In the genomic region with DNA sequence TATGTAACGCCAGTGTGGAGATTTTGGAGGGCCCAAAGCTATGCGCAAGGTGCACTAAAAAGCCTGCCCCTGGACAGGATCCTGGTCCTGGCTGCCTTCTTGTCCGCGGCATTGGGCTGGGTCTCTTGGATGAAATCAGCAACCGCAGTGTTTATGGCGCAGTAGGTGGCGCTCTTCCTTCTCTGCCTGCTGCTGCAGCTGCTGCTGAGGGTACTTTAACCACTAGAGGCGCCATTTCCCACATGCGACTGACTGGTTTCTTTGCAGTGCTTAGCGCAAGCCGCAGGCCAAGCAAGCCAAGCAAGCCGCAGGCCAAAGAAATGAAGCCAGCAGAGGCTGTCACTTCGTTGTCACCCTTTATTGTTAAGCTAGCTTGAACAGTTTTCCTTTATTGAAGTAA, we compare ENCODE assay signal across 8 mouse cellular contexts. TPM values are rescaled to one million over a fixed set of nuclear protein-coding genes. Genes with fewer than 3 reads are reported as not detected.
DNase-seq lines count a peak whose midpoint lies in the region; ATAC-seq and TF ChIP-seq lines count a peak whose summit lies in the region.

No protein-coding gene starts in this region.

- no peaks in the 10 kb centered on the region for H3K27me3 ChIP-seq in embryonic facial prominence, embryonic 15.5 days
- H3K27me3 ChIP-seq in limb, embryonic 15.5 days: no peaks in the 10 kb centered on the region
- no peaks in the 10 kb centered on the region for H3K27me3 ChIP-seq in midbrain, postnatal 0 days (ENCODE audit: insufficient read depth, low read length)

- no peak overlapping the region for H3K27ac ChIP-seq in bone marrow macrophage, adult 2 months (ENCODE audit: insufficient read depth, low read depth, low read length)
- no peak overlapping the region for H3K27ac ChIP-seq in embryonic facial prominence, embryonic 15.5 days (replicated peaks)
- no peak overlapping the region for H3K27ac ChIP-seq in limb, embryonic 15.5 days
- H3K27ac ChIP-seq in midbrain, postnatal 0 days (ENCODE audit: low read depth, low read length): no peak overlapping the region

- peaks cover 24% of the 10 kb centered on the region for H3K4me1 ChIP-seq in bone marrow macrophage, adult 2 months (ENCODE audit: control insufficient read depth, insufficient read depth, low read length)
- H3K4me1 ChIP-seq in embryonic facial prominence, embryonic 15.5 days: peaks cover 27% of the 10 kb centered on the region
- peaks cover 34% of the 10 kb centered on the region for H3K4me1 ChIP-seq in limb, embryonic 15.5 days
- H3K4me1 ChIP-seq in midbrain, postnatal 0 days (ENCODE audit: insufficient read depth, low read length): peaks cover 13% of the 10 kb centered on the region

- H3K36me3 ChIP-seq in embryonic facial prominence, embryonic 15.5 days: peaks cover 37% of the 10 kb centered on the region
- peaks cover 42% of the 10 kb centered on the region for H3K36me3 ChIP-seq in limb, embryonic 15.5 days
- peaks cover 36% of the 10 kb centered on the region for H3K36me3 ChIP-seq in midbrain, postnatal 0 days (ENCODE audit: insufficient read depth, low read length)

- peak overlapping the region; percentile 100 for H3K4me3 ChIP-seq in bone marrow macrophage, adult 2 months (ENCODE audit: insufficient read depth, low read length)
- H3K4me3 ChIP-seq in embryonic facial prominence, embryonic 15.5 days (replicated peaks): peak overlapping the region; percentile 95
- peak overlapping the region; percentile 100 for H3K4me3 ChIP-seq in limb, embryonic 15.5 days
- peak overlapping the region; percentile 99 for H3K4me3 ChIP-seq in midbrain, postnatal 0 days (ENCODE audit: low read depth, low read length)

- WGBS in embryonic facial prominence, embryonic 15.5 days: 1% methylated on average over 13 of the region's 13 CpGs
- WGBS in limb, embryonic 15.5 days: 1% methylated on average over 13 of the region's 13 CpGs
- 0% methylated on average over 13 of the region's 13 CpGs for WGBS in midbrain, postnatal 0 days

- H3K9ac ChIP-seq in embryonic facial prominence, embryonic 15.5 days: no peak overlapping the region
- no peak overlapping the region for H3K9ac ChIP-seq in limb, embryonic 15.5 days
- peak overlapping the region; percentile 91 for H3K9ac ChIP-seq in midbrain, postnatal 0 days (replicated peaks; ENCODE audit: low read length, poor library complexity, severe bottlenecking)

- no peak for ATAC-seq in embryonic facial prominence, embryonic 15.5 days (ENCODE audit: insufficient number of reproducible peaks, low FRiP score, low TSS enrichment, low read depth)
- no peak for ATAC-seq in limb, embryonic 15.5 days (ENCODE audit: insufficient number of reproducible peaks, low FRiP score, low TSS enrichment, low read depth)
- ATAC-seq in midbrain, postnatal 0 days (ENCODE audit: low FRiP score): peak; percentile 45

- H3K9me3 ChIP-seq in embryonic facial prominence, embryonic 15.5 days (replicated peaks): no peaks in the 10 kb centered on the region
- H3K9me3 ChIP-seq in limb, embryonic 15.5 days: no peaks in the 10 kb centered on the region
- H3K9me3 ChIP-seq in midbrain, postnatal 0 days (ENCODE audit: low read length): no peaks in the 10 kb centered on the region

- DNase-seq in B cell, adult 2 months: peak; percentile 89 to 90
- DNase-seq in heart, adult 9 months (ENCODE audit: low spot score in 2 of 2): peak; percentile 90 to 96
- peak; percentile 98 for DNase-seq in kidney, adult 9 months
- peak; percentile 98 for DNase-seq in midbrain, postnatal 0 days (ENCODE audit: low spot score)
- peak; percentile 83 to 94 for DNase-seq in spleen, postnatal 10 days (ENCODE audit: low spot score in 2 of 2)

- peak overlapping the region; percentile 86 for H3K4me2 ChIP-seq in embryonic facial prominence, embryonic 15.5 days (replicated peaks)
- H3K4me2 ChIP-seq in limb, embryonic 15.5 days: peak overlapping the region; percentile 90
- H3K4me2 ChIP-seq in midbrain, postnatal 0 days (ENCODE audit: low read depth, low read length, poor library complexity, severe bottlenecking): peak overlapping the region; percentile 91

- TF ChIP-seq CTCF in bone marrow macrophage, adult 2 months (IDR thresholded peaks at IDR 0.05; ENCODE audit: low read depth, low read length): peak; percentile 99
- TF ChIP-seq CTCF in midbrain, postnatal 0 days (IDR thresholded peaks at IDR 0.05): peak; percentile 100

- no peak for TF ChIP-seq POLR2A in bone marrow macrophage, adult 2 months (IDR thresholded peaks at IDR 0.05; ENCODE audit: borderline replicate concordance, low read depth, low read length)

RNA-seq across cellular contexts. Expression of a gene that starts 2.6 kb away (rescaled TPM):
- polyA plus RNA-seq in bone marrow macrophage, adult 2 months (2012; ENCODE audit: insufficient read depth, insufficient read length, missing spikeins): 735 and 768 TPM in 2 replicates
- 1,372 and 1,471 TPM in 2 replicates for polyA plus RNA-seq in embryonic facial prominence, embryonic 15.5 days (2015; fragmentation: Nextera tagmentation; extraction: Ambion mirVana)
- polyA plus RNA-seq in limb, embryonic 15.5 days (2015; fragmentation: Nextera tagmentation; extraction: Ambion mirVana): 1,371 and 1,465 TPM in 2 replicates
- 1,086 and 1,419 TPM in 2 replicates for total RNA-seq in midbrain, postnatal 0 days (2014; rRNA removed)
- polyA plus RNA-seq in midbrain, postnatal 0 days (2015; fragmentation: Nextera tagmentation; extraction: Ambion mirVana): 4,369 and 4,581 TPM in 2 replicates

RNA-seq across cellular contexts. Expression of a gene that starts 42.4 kb away (rescaled TPM):
- polyA plus RNA-seq in bone marrow macrophage, adult 2 months (2012; ENCODE audit: insufficient read depth, insufficient read length, missing spikeins): 17.7 and 18.0 TPM in 2 replicates
- polyA plus RNA-seq in embryonic facial prominence, embryonic 15.5 days (2015; fragmentation: Nextera tagmentation; extraction: Ambion mirVana): 14.1 TPM in 2 replicates
- 11.7 and 12.8 TPM in 2 replicates for polyA plus RNA-seq in limb, embryonic 15.5 days (2015; fragmentation: Nextera tagmentation; extraction: Ambion mirVana)
- total RNA-seq in midbrain, postnatal 0 days (2014; rRNA removed): 13.9 and 23.4 TPM in 2 replicates
- 12.9 and 13.1 TPM in 2 replicates for polyA plus RNA-seq in midbrain, postnatal 0 days (2015; fragmentation: Nextera tagmentation; extraction: Ambion mirVana)
